Mouse (Mus musculus): ENCODE results near the gene Tnip2.

Tnip2 gene

DNA sequence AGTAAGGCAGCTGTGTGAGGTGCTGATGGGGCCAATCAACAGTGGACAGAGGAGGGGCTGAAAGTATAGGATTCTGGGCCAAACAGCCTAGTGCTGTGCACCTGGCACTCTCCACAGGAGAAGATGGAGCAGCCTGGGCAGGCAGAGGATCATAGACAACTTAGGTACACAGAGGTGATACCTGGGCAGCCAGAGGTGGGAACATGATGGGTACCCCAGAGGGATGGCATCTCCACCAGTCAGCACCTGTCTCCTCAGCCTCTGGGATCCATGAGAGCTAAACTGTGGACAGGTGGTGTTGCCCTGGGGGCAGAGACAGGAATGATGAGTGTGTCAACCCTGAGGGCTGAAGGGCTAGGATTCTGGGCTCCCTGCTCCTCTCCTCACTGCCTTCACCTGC, 10.7 kb upstream of the Tnip2 start:
- in situ Hi-C loops (cut with MboI, MseI) = no loop called here

DNA sequence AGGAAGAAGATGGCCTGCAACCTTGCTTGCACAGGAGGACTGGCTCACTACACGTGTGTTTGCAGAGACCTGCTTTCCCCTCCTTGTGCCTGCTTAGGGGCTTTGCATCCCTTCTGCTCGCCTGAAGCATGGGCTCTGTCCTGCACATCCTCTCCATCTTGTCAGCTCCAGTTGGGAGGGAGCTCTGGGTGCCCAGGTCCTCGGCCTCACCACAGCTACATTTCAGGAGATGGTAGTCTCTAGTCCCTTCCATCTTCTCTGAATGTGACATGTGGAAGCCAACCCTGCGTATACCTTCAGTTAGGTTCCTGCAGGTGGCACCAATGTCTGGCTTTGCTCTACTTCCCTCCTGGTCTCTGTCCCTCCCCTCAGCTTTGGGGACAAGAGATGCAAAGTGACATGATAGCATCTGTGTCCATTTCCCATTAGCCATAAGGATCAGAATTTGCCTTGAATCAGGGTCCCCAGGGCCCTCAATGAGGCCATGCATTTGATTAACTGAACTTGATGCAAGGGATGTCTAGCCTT, 10.2 kb upstream of the Tnip2 start:
- in situ Hi-C loops (cut with MboI, MseI) = no loop called here

DNA sequence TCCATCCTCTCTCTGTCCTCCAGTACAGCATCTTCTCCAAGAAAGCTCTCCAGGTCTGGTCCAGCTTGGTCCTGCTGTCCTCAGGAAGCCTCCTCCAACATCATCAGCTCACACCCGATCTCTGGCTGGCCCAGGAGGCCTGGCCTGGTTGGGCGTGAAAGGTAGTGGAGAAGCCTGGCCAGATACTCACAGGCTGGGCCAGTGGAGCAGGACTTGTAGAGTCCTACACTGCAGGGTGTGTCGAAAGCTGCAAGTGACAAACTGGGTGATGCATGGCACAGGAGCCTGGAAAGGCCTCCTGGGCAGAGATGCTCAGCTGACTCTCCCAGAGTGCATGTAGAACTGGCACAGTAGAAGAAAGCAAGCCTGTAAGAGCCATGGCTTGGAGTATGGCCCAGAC, 7.5 kb upstream of the Tnip2 start:
- in situ Hi-C loops (cut with MboI, MseI) = no loop called here

DNA sequence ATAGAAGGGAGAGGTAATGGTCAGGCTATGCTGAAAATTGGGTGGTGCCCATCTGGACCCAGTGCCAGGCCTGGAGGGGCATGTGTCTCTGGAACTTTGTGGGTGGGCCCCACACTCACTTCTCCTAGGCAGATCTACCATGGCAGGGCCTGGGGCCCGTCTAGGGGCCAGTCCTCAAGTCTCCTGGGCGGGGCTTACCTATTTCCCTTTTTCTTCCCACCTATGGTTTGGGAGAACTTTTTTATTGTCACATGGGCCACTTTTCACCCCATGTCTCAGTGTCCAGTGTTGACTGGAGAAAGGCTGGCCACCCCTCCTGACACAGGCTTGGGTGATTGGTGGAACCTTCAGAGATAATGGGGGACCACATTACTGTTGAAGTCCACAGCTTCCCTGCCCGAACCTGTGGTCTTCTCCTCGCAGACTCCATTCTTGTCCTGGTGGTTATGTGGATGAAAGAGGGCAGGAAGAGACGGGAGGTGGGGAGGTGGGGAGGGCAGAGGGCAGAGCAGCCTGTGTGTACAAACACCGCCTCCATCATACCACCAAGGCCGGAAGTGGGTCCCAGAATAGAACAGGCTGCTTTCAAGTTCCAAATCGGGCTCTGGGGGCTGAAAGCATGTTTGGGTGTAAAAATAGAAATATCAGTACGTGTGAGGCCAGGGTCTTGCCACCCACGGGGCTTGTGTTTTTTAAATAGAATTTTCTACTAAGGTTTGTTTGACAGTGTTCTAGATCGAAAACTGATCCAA, 6.8 kb upstream of the Tnip2 start:
- in situ Hi-C loops (cut with MboI, MseI) = no loop called here

DNA sequence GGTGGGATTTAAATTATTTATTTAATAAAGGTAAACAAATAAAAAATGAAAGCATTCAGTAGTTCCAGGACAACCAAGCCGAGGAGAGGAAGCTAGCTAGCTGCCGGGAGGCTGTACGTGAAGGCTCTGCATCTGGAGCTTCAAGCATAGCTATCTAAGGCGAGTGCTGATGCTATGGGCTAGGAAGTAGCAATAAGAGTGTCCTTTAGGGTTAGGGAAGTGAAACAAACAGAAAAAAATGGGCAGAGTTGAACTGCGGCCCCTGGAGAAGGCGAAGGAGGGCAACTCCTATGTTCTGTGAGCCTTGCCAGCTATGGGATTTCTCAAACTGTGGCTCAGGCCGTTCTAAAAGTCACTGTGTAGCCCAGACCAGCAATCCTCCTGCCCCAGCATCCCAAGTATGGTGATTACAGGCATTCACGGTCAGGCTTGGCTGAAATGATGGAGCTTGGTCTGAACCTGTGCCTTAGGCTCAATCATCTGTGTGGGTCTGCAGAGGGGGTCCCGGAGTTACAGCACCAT, 5.7 kb upstream of the Tnip2 start:
- in situ Hi-C loops (cut with MboI, MseI) = loop anchor here in 1 of 2 experiments (10.0 kb wide), 1 partner anchor 255 kb away; no protein-coding TSS in a partner anchor

DNA sequence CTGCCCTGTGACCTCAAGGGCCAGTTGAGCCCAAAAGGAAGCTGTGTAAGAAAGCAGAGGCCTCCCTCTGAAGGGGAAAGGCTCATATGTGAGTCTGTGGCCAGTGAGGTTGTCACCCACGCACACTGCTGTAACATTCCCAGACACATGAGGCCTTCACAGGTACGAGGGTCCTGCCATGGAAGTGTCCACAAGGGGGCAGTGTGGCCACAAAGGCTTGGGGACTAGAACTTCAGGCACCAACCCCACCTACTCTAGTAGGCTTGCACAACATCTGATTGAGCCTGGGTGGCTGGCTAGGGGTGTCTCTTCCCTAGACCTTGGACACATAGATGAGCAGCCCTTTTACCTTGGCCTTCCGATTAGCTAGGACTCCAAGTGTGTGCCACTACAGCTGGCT, 4.1 kb upstream of the Tnip2 start:
- in situ Hi-C loops (cut with MboI, MseI) = loop anchor here in 1 of 2 experiments (10.0 kb wide), 1 partner anchor 257 kb away; no protein-coding TSS in a partner anchor

DNA sequence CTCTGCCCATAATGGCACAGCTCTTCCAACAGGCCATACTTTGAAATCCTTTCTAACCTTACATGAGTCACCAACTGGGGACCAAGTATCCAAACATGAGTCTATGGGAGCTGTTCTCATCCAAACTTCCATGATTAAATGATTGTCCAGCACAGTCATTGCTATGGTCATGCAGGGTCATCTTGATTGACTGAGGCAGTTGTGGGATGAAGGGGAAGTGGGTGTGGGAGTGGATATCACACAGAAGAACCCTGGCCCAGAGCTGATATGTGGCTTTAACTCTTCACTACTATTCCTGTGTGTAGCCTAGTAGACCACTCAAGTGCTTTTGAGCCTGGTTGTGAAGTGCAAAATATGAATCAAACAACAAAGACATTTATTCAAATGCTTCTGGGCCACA, 1.3 kb upstream of the Tnip2 start:
- in situ Hi-C loops (cut with MboI, MseI) = loop anchor here in 1 of 2 experiments (10.0 kb wide), 1 partner anchor 260 kb away; no protein-coding TSS in a partner anchor

DNA sequence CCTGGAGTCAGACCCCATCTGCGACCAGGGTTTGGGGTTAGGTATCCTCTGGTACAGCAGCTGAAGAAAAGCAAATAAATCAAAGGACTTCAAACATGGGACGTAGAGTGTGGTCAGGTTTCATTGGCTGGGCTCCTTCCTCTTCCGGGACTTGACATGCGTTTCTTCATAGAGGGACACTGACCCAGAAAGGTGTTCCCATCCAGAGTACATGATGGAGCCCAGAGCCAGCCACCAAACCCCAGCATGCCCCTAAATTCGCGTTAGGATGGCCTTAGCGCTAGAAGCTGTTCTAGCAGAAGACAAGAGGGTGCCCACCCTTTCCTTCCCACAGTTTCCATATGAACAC, 401 bp upstream of the Tnip2 start:
- in situ Hi-C loops (cut with MboI, MseI) = loop anchor here in 1 of 2 experiments (10.0 kb wide), 1 partner anchor 261 kb away; no protein-coding TSS in a partner anchor

DNA sequence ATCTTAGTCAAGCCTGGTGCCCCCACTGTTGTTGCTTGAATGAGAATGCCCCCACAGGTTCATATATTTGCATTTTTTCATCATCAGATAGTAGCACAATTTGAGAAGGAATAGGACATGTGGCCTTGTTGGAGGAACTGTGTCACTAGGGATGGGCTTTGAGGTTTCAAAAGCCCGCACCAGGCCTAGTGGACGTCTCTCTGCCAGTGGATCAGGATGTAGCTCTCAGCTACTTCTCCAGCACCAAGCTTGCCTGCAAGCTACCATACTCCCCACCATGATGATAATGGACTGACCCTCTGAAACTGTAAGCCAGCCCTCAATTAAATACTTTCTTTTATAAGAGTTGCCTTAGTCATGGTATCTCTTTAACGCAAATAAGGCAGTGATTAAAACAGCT, 1.3 kb downstream of the Tnip2 start:
- in situ Hi-C loops (cut with MboI, MseI) = loop anchor here in 1 of 2 experiments (10.0 kb wide), 1 partner anchor 262 kb away; no protein-coding TSS in a partner anchor

DNA sequence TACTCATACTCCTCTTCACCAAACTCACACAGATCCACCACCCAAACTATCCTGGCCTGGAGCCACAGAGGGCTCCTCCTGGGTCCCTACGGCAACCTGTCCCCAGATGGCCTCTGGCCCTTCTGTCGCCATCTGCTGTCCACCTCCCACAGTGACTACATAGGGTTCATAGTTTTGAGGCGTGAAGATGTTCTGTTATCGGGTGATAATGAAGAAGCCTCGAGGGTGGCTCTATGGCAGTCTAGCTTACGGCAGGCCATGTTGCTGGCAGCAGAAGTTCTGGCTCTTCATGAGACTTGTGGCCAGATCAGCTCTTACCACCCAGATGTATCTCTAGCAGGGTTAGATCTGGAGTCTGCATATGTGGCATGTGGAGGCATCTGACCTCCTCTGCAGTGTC, 11.0 kb downstream of the Tnip2 start:
- in situ Hi-C loops (cut with MboI, MseI) = no loop called here

DNA sequence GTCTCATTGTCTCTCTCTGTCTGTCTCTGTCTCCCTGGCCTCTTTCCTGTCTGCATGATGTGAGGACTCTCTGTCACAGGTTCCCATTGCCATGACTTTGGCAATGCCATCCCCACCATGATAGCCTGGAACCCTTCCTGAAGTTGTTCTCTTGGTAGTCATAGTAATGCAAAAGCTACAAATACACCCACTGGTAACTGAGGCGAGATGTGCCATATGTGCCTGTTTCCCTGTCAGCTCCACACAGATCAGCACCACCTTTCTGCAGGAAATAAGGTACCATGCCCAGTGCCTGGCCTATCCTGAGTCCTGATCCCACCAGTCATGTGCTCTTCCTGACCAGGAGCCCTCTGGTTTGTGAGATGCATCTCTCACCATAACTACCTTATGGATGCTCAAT, 11.4 kb downstream of the Tnip2 start:
- in situ Hi-C loops (cut with MboI, MseI) = no loop called here

DNA sequence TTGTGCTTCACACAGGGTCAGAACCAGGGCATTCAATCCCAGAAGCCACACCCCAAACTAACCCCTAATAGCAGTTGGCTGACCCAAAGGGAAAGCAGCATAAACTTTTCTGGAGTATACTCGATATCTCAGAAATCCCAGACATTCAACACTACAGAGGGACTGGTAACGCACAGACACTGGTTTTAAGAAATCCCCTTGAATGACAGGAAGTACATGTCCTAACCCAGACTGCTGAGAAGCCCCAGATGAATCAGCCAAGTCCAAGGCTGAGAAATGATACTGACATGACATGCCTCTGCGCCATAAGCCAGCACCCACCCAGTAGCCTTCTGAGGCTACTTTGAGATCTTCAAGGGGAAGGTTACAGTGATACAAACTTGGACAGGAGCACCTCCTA, 12.2 kb downstream of the Tnip2 start:
- in situ Hi-C loops (cut with MboI, MseI) = no loop called here

DNA sequence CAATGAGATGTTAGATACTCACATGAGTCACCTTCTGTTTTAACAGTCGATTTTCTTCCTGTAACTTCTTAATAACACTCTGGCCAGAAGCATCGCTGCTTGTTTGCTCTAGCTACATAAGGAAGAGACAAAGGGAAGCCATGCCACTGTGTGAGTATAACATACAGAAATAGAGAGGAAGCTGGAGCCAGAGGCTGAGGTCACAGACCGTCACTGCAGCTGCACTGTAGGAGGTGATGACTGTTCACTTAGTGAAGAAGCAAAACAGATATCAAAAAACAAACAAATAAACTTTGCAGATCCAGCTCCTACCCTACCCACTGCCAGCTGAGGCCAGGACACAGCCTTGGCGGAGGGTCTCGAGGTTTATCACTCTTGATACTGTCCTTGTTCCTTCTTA, 12.9 kb downstream of the Tnip2 start:
- in situ Hi-C loops (cut with MboI, MseI) = no loop called here

DNA sequence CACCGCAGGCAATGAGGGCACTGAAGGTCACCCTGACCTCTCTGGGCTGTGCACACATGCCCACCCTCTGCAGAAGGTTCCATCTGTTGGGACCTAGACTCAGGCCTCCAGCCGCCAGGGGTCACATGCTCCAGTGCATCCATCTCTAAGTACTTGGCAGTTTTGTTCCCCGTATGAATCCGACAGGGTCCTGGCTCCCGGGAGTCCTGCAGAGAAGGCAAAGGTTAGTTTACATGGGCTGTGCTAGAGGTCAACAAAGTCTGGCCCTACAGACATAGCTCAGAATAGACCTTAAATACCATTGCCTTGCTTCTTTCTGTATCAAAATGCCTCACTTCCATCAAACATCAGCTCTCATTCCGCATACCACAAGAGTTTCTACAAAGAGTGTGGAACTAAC, 17.0 kb downstream of the Tnip2 start:
- in situ Hi-C loops (cut with MboI, MseI) = no loop called here

DNA sequence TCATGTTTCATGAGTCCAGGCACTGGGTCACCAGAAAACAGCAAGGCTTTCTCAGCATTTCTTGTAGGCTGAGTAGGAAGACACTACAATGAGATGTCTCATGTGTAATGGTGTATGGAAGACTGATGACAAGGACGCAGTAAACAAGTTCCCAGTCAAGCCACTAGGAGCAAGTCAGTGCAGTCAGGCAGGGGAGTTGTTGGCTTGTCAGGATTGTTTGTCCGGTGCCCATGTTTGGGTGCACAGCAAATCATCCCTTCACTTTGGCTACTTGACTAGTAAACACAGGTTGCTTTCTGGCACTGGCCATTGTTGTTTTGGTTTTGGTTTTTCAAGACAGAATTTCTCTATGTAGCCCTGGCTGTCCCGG, 24.4 kb downstream of the Tnip2 start:
- in situ Hi-C loops (cut with MboI, MseI) = no loop called here

DNA sequence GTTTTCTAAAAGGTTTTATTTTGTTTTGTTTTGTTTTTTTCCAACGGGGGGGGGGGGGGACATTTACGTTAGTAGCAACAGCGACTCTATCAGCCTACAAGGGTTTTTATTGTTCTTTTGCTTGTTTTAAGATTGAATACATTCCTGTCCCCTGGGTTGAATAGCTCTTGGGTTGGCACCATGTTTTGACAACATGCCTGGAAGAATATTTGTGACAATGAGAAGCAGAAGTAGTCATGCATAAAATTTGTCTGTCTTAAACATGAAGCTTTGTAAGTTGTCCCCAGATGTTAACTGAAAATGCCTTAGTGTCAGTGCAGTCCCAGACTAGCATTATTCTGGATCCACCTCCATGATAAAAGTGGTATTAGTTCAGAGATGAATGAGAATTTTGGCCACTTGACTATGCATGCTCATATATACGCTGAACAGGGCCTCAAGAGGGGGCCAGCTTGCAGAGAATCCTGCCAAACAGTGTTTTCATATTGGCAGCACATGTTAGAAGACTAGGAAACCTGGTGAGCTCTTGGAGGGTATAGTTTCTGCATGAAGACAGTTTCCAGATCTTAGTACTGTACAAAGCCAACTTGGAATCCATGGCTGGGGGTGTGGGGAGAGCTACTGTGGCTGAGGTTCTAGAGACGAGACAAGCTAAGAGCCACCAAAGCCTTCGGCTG, 24.9 kb downstream of the Tnip2 start:
- in situ Hi-C loops (cut with MboI, MseI) = no loop called here

DNA sequence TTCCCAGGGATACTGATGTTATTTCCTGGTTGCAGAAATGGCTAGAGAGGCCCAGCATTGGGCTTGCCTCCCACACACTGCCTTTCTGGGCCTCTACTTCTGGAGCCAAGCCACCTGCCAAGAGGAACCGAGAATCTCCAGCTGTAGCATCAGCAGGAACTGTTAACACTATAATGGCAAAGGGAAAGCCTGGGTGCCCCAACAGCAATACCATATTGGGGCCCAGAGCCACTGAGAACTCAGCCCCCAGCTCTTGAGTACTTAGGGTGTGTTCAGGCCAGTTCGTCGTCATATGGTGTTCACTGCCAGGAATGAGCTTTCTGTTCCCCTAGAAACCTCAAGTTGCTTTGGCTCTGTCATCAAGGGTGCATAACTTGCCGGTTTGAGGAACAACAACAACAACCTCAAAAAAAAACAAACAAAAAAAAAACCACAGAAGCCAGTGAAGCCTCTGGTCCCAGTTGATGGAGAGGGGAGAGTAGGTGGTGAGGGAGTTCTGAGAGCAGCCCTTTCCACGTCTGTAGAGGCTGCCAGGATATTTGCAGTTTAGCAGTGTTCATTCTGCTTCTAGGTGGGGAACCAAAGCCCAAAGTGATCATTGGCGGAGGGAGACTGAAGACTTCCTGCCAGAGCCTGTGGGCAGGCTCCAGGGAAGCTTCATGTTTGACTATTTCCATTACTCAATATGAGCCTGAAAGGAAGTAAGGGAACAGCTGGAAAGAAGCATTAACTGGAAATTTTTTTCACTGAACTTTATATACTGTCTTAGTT, 26.3 kb downstream of the Tnip2 start:
- in situ Hi-C loops (cut with MboI, MseI) = no loop called here

DNA sequence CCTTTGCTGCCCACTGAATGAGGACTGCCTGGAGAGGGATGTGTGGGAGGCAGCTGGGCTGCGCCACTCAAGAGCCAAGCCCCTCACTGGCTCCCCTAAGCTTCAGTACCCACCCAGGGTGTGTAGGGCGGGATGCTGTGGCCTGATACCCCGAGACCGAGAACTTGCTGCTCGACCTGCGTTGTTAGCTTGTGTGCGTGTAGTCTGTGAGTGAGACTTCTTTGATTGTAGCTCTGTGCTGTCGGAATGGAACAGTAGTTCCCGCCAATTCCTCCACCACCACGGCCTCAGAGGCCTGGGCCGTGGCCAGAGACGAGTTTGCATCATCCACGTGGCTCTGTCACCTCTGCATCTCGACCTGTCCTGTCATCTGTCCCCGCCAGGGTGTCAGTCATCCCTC, 28.1 kb downstream of the Tnip2 start:
- in situ Hi-C loops (cut with MboI, MseI) = no loop called here

DNA sequence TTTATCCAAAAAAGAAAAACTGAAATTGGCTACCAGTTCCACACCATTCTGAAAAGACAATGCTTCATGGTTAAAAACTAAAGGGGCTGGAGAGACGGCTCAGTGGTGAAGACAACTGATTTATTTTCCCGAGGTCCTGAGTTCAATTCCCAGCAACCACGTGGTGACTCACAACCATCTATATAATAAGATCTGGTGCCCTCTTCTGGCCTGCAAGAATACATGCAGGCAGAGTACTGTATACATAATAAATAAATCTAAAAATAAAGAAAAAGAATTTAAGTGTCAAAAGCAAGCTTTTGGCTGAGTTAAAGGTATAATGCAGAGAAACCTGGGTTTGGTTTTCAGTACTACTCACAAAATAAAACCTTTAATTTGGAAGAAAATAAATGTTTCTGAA, 32.9 kb downstream of the Tnip2 start:
- in situ Hi-C loops (cut with MboI, MseI) = no loop called here

DNA sequence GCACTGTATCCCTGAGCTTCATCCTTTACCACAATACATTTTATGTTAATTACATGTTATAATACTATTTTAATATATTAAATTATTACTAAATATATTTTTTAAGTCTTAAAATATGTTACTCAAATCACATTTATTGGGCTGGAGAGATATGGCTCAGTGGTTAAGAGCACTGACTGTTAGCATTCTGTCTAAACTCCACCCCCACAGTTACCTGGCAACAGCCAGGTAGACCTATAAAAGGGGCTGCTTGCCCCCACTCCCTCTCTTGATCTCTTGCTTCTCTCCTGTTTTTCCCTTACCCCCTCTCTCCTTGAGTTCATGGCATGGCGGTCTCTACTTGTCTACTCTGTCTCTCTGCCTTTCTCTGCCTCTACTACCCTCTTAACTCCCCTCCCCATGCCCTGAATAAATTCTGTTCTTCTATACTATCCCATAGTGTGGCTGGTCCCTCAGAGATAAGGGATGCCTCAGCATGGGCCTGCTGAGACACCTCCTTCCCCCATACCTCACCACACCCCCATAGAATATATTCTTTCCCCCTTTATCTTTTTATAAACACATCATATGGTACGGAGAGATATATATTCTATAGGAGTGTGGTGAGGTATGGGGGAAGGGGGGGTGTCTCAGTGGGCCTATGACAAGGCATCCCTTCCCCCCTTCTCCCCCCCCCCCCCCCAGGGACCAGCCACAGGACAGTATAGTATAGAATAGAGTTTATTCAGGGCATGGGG, 45.6 kb downstream of the Tnip2 start:
- in situ Hi-C loops (cut with MboI, MseI) = no loop called here

DNA sequence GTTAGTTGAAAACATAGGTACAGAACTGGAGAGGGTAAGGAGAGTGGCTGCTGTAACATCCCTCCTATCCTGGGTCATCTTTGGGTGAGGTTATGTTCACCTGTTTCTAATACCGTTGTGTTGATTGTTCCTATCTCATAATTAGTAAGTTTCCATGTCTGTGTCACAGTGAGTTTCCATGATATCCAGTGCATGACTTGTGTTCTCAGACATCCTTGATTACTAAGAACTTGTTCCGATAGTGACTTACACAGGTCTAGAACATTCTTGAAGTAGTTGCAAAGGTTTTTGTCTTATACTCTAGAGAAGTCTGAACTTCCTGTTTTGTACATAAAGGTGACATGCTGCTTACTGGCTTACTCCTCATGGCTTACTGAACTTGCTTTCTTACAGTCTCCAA, 47.1 kb downstream of the Tnip2 start:
- in situ Hi-C loops (cut with MboI, MseI) = no loop called here

Data from T-helper 17 cell (primary cell).